Mouse (Mus musculus) testis, adult 2 months (tissue): ENCODE data around the gene Pakap. TPM values are rescaled to one million over a fixed set of nuclear protein-coding genes. Genes with fewer than 3 reads are reported as not detected.

Source experiments
- H3K27ac ChIP-seq: fragments of 200-500 bp; 2 replicates; pipeline ENCODE4 v1.5.1; 2012; ENCODE audit warnings: low read depth, low read length; ENCODE audit not compliant: control insufficient read depth, insufficient read depth
- H3K27me3 ChIP-seq: fragments of 200-500 bp; 2 replicates; pipeline ENCODE4 v1.6.1; 2012; ENCODE audit warnings: mild to moderate bottlenecking, low read length, moderate library complexity; ENCODE audit not compliant: control insufficient read depth, insufficient read depth
- H3K36me3 ChIP-seq: fragments of 200-500 bp; 2 replicates; pipeline ENCODE4 v1.6.1; 2012; ENCODE audit warnings: mild to moderate bottlenecking, low read length; ENCODE audit not compliant: control insufficient read depth, insufficient read depth
- H3K4me1 ChIP-seq: fragments of 200-500 bp; 2 replicates; pipeline ENCODE4 v1.6.1; 2012; ENCODE audit warnings: low read length; ENCODE audit not compliant: control insufficient read depth, insufficient read depth
- H3K4me3 ChIP-seq: fragments of 200-500 bp; 2 replicates; pipeline ENCODE4 v1.5.1; 2012; ENCODE audit warnings: low read depth, mild to moderate bottlenecking, low read length, moderate library complexity, mixed read lengths; ENCODE audit not compliant: control insufficient read depth
- CTCF ChIP-seq: fragments of 200-500 bp; IDR thresholded peaks from 2 replicates; pipeline ENCODE4 v1.5.1; 2012; ENCODE audit warnings: low read depth, mild to moderate bottlenecking, inconsistent platforms, low read length, moderate library complexity; ENCODE audit not compliant: control insufficient read depth, insufficient read depth, insufficient replicate concordance
- POLR2A ChIP-seq: fragments of 200-500 bp; IDR thresholded peaks from 2 replicates; pipeline ENCODE4 v1.6.1; 2012; ENCODE audit warnings: low read depth, mild to moderate bottlenecking, inconsistent platforms, low read length, moderate library complexity; ENCODE audit not compliant: control insufficient read depth
- polyA plus RNA-seq: library from polyadenylated mRNA; depleted of rRNA; stranded (reverse); fragments of >200 nt; gene quantifications from 2 replicates; pipeline ENCODE4 v1.2.3, GENCODE M21; 2012

The Pakap gene
- polyA plus RNA-seq, 1 experiment = 0.96 TPM

GRCm38 (mm10) chr4:57696955-57697354, 129.0 kb downstream of the Pakap start:
- H3K36me3 ChIP-seq = no peaks in the 10 kb centered on the region
- no peaks in the 10 kb centered on the region for H3K4me1 ChIP-seq
- no peak for TF ChIP-seq CTCF
- TF ChIP-seq POLR2A = no peak

GRCm38 (mm10) chr4:57697918-57698611, 130.1 kb downstream of the Pakap start:
- H3K4me1 ChIP-seq = no peaks in the 10 kb centered on the region
- TF ChIP-seq POLR2A (no peak), CTCF (no peak)
- no peaks in the 10 kb centered on the region for H3K36me3 ChIP-seq
- no peaks in the 10 kb centered on the region for H3K27me3 ChIP-seq
- no peak overlapping the region for H3K4me3 ChIP-seq
- H3K27ac ChIP-seq = no peak overlapping the region

More at GRCm38 (mm10) chr4:57696955-57697354, 129.0 kb downstream of the Pakap start:
- no peak overlapping the region for H3K4me3 ChIP-seq
- H3K27me3 ChIP-seq = no peaks in the 10 kb centered on the region
- H3K27ac ChIP-seq = no peak overlapping the region

GRCm38 (mm10) chr4:57701576-57701975, 133.6 kb downstream of the Pakap start:
- H3K27ac ChIP-seq = no peak overlapping the region
- TF ChIP-seq POLR2A = no peak
- TF ChIP-seq CTCF = no peak

GRCm38 (mm10) chr4:57703574-57704470, 135.8 kb downstream of the Pakap start:
- Histone ChIP-seq H3K4me3 (no peak overlapping the region), H3K36me3 (no peaks in the 10 kb centered on the region), H3K4me1 (no peaks in the 10 kb centered on the region), H3K27ac (no peak overlapping the region), H3K27me3 (no peaks in the 10 kb centered on the region)
- TF ChIP-seq POLR2A (no peak), CTCF (no peak)

More at GRCm38 (mm10) chr4:57701576-57701975, 133.6 kb downstream of the Pakap start:
- Histone ChIP-seq H3K4me3 (no peak overlapping the region), H3K36me3 (no peaks in the 10 kb centered on the region), H3K4me1 (no peaks in the 10 kb centered on the region), H3K27me3 (no peaks in the 10 kb centered on the region)

GRCm38 (mm10) chr4:57704575-57704974, 136.6 kb downstream of the Pakap start:
- H3K4me3 ChIP-seq = no peak overlapping the region
- no peaks in the 10 kb centered on the region for H3K36me3 ChIP-seq
- TF ChIP-seq POLR2A = no peak
- TF ChIP-seq CTCF = no peak
- no peaks in the 10 kb centered on the region for H3K4me1 ChIP-seq
- no peaks in the 10 kb centered on the region for H3K27me3 ChIP-seq
- no peak overlapping the region for H3K27ac ChIP-seq

GRCm38 (mm10) chr4:57715849-57716248, 147.9 kb downstream of the Pakap start:
- no peaks in the 10 kb centered on the region for H3K27me3 ChIP-seq
- no peaks in the 10 kb centered on the region for H3K4me1 ChIP-seq
- TF ChIP-seq POLR2A (no peak), CTCF (no peak)
- H3K27ac ChIP-seq = no peak overlapping the region
- no peaks in the 10 kb centered on the region for H3K36me3 ChIP-seq
- no peak overlapping the region for H3K4me3 ChIP-seq

GRCm38 (mm10) chr4:57716735-57717134, 148.8 kb downstream of the Pakap start:
- Histone ChIP-seq H3K4me3 (no peak overlapping the region), H3K4me1 (no peaks in the 10 kb centered on the region)
- TF ChIP-seq CTCF (no peak), POLR2A (no peak)

More at GRCm38 (mm10) chr4:57716735-57717134, 148.8 kb downstream of the Pakap start:
- no peak overlapping the region for H3K27ac ChIP-seq
- no peaks in the 10 kb centered on the region for H3K36me3 ChIP-seq
- no peaks in the 10 kb centered on the region for H3K27me3 ChIP-seq
